Mouse (Mus musculus) lung, adult 2 months (tissue): ENCODE results near the gene Cgn. TPM values are rescaled to one million over a fixed set of nuclear protein-coding genes. Genes with fewer than 3 reads are reported as not detected.
"Not testable (repeated sequence)": the region's sequence is repeated elsewhere in the genome, so short reads cannot be mapped to it uniquely, and the experiment has no call there.

Experiments
- DNase-seq: peaks from one replicate; pipeline ENCODE4 v3.0.0; 2022
- H3K4me1 ChIP-seq: fragments of 200-500 bp; 2 replicates; pipeline ENCODE4 v1.6.1; 2011; ENCODE audit warnings: low read length; ENCODE audit not compliant: control insufficient read depth, insufficient read depth
- H3K4me3 ChIP-seq: fragments of 200-500 bp; replicated peaks from 2 replicates; pipeline ENCODE3; 2011; ENCODE audit warnings: low read depth, mild to moderate bottlenecking, control low read depth, low read length; ENCODE audit errors: extremely low read depth
- CTCF ChIP-seq: fragments of 200-500 bp; IDR thresholded peaks from 2 replicates; pipeline ENCODE4 v1.5.1; 2011; ENCODE audit warnings: mild to moderate bottlenecking, low read length, control low read depth; ENCODE audit not compliant: insufficient read depth
- POLR2A ChIP-seq: fragments of 200-500 bp; IDR thresholded peaks from 2 replicates; pipeline ENCODE4 v1.6.1; 2011; ENCODE audit warnings: low read depth, mild to moderate bottlenecking, control low read depth, low read length, borderline replicate concordance; ENCODE audit errors: extremely low read depth
- WGBS: fragments of 180-500 bp; shearing (Covaris S2); methylation state at CpG from one replicate; pipeline ENCODE4 v1.1.7; 2018; 5-methylcytosine and 5-hydroxymethylcytosine counted together
- polyA plus RNA-seq: library from polyadenylated mRNA; depleted of rRNA; stranded (reverse); fragments of >200 nt; gene quantifications from 2 replicates; pipeline ENCODE4 v1.2.3, GENCODE M21; 2012

Cgn gene
- polyA plus RNA-seq, 1 experiment = 27.8 TPM

- TF ChIP-seq CTCF = no peak
- TF ChIP-seq POLR2A = no peak
Observed at GRCm38 (mm10) chr3:94783462-94783931, 2.8 kb downstream of the Cgn start.

GRCm38 (mm10) chr3:94782936-94783335, 3.4 kb downstream of the Cgn start:
- Histone ChIP-seq H3K4me3 (no peak overlapping the region), H3K4me1 (0 out of 2 replicates have a peak, but pooled peaks cover 2% of the 10 kb centered on the region)
- TF ChIP-seq CTCF (no peak), POLR2A (no peak)
- 52% methylated on average over 4 of the region's 4 CpGs for WGBS
- no peak for DNase-seq

More at GRCm38 (mm10) chr3:94783462-94783931, 2.8 kb downstream of the Cgn start:
- Histone ChIP-seq H3K4me3 (no peak overlapping the region), H3K4me1 (0 out of 2 replicates have a peak, but pooled peaks cover 2% of the 10 kb centered on the region)
- peak; percentile 78 for DNase-seq
- WGBS = 44% methylated on average over 5 of the region's 5 CpGs

GRCm38 (mm10) chr3:94781356-94781755, 4.9 kb downstream of the Cgn start:
- Histone ChIP-seq H3K4me1 (0 out of 2 replicates have a peak, but pooled peaks cover 2% of the 10 kb centered on the region), H3K4me3 (no peak overlapping the region)
- 27% methylated on average over 3 of the region's 3 CpGs for WGBS
- DNase-seq = no peak
- TF ChIP-seq POLR2A (no peak), CTCF (no peak)

GRCm38 (mm10) chr3:94775886-94776285, 10.4 kb downstream of the Cgn start:
- WGBS = 81% methylated on average over 7 of the region's 7 CpGs
- DNase-seq = no peak
- no peaks in the 10 kb centered on the region for H3K4me1 ChIP-seq
- no peak overlapping the region for H3K4me3 ChIP-seq
- TF ChIP-seq POLR2A = no peak
- TF ChIP-seq CTCF = no peak

GRCm38 (mm10) chr3:94774039-94774438, 12.3 kb downstream of the Cgn start:
- no peak for DNase-seq
- 79% methylated on average over 11 of the region's 11 CpGs for WGBS
- TF ChIP-seq POLR2A (no peak), CTCF (no peak)
- no peak overlapping the region for H3K4me3 ChIP-seq
- H3K4me1 ChIP-seq = no peaks in the 10 kb centered on the region

- not testable (repeated sequence) for H3K4me1 ChIP-seq, DNase-seq, H3K4me3 ChIP-seq
- WGBS = 51% methylated on average over 8 of the region's 8 CpGs
Observed at GRCm38 (mm10) chr3:94765456-94765855, 20.8 kb downstream of the Cgn start.

GRCm38 (mm10) chr3:94764545-94765292, 21.6 kb downstream of the Cgn start:
- WGBS = 60% methylated on average over 5 of the region's 5 CpGs
- not testable (repeated sequence) for DNase-seq, H3K4me1 ChIP-seq, H3K4me3 ChIP-seq

- not testable (repeated sequence) for H3K4me3 ChIP-seq, H3K4me1 ChIP-seq, DNase-seq
- 42% methylated on average over 4 of the region's 9 CpGs for WGBS
Observed at GRCm38 (mm10) chr3:94758427-94758826, 27.9 kb downstream of the Cgn start.

- H3K4me3 ChIP-seq, H3K4me1 ChIP-seq: not testable (repeated sequence)
- DNase-seq = peak; percentile 39
- under 1% methylated on average over 20 of the region's 31 CpGs for WGBS
Observed at GRCm38 (mm10) chr3:94758056-94758409, 28.3 kb downstream of the Cgn start.

GRCm38 (mm10) chr3:94757251-94758055, 28.8 kb downstream of the Cgn start:
- not testable (repeated sequence) for H3K4me1 ChIP-seq, DNase-seq
- 3% methylated on average over 25 of the region's 47 CpGs for WGBS
- H3K4me3 ChIP-seq = peak overlapping the region; percentile 14

- Histone ChIP-seq H3K4me1 (no peaks in the 10 kb centered on the region), H3K4me3 (no peak overlapping the region)
- TF ChIP-seq CTCF (peak; percentile 23; the same call in 1 of the 2 replicates), POLR2A (no peak)
- no peak for DNase-seq
- 95% methylated on average over 17 of the region's 17 CpGs for WGBS
Observed at GRCm38 (mm10) chr3:94745691-94746090, 40.6 kb downstream of the Cgn start.

- not testable (repeated sequence) for DNase-seq, H3K4me3 ChIP-seq, H3K4me1 ChIP-seq
- WGBS = 29% methylated on average over 2 of the region's 2 CpGs
Observed at GRCm38 (mm10) chr3:94723637-94724036, 62.7 kb downstream of the Cgn start.

GRCm38 (mm10) chr3:94718253-94718652, 68.0 kb downstream of the Cgn start:
- not testable (repeated sequence) for DNase-seq, H3K4me1 ChIP-seq, H3K4me3 ChIP-seq
- 50% methylated on average over 1 of the region's 1 CpGs for WGBS

GRCm38 (mm10) chr3:94713424-94713823, 72.9 kb downstream of the Cgn start:
- not testable (repeated sequence) for H3K4me3 ChIP-seq, DNase-seq, H3K4me1 ChIP-seq
- 77% methylated on average over 3 of the region's 3 CpGs for WGBS

- H3K4me1 ChIP-seq, H3K4me3 ChIP-seq, DNase-seq: not testable (repeated sequence)
Observed at GRCm38 (mm10) chr3:94710591-94710990, 75.7 kb downstream of the Cgn start.
